In the genomic region with DNA sequence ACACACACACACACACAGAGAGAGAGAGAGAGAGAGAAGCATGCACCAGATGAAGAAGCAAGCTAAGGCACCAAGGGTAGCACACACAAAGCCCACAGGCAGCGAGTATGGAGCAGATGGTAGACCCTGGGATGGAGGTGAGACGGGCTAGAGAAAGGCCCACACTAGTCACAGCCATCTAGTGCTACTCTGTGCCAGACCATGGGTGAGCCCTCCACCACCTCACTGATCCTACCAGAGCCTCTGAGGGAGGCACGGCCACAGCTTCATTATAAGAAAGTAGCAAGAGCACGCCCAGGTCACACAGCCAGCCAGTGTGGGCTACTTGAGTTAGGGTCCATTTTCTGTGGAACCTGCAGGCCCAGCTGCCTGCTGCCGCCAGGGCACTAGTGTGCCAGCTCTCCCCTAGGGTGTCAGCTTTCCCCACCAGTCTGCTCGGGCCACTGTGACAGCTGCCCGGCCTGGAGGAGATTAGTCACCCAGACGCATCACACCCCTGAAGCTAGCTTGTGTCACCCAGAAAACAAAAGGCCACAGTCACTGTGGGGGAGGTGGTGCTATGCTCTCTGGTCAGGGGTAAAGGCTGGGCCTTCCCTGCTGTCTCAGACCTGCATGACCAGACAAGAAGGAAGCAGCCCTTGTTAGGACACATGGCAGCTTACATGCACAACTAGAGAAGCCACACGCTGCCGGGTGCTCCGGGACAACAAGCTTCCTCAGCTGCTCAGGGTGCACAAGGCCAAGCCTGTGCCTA, we compare ENCODE assay signal across 9 mouse cellular contexts. TPM values are rescaled to one million over a fixed set of nuclear protein-coding genes. Genes with fewer than 3 reads are reported as not detected.
DNase-seq lines count a peak whose midpoint lies in the region; ATAC-seq and TF ChIP-seq lines count a peak whose summit lies in the region.
"Had no signal": no experiment of that assay in that cellular context is flagged by ENCODE, and none has a peak within 500 bp of the region (broad histone marks: within the 10 kb centered on the region; RNA-seq: fewer than 3 reads in every experiment).

No protein-coding gene starts in this region.

- no peak overlapping the region for H3K4me2 ChIP-seq in embryonic facial prominence, embryonic 15.5 days (replicated peaks)
- H3K4me2 ChIP-seq in lung, embryonic 14.5 days, result peak overlapping the region; percentile 25; the same call in 1 of the 2 replicates

- peak; percentile 24; the same call in 1 of the 2 replicates for ATAC-seq in frontal cortex, adult (ENCODE audit: low TSS enrichment)
- ATAC-seq in G1E (ENCODE audit: extremely low read depth, insufficient number of reproducible peaks, low FRiP score, poor library complexity, severe bottlenecking), result peak; percentile 25
- peak; percentile 27; the same call in 1 of the 2 replicates for ATAC-seq in embryonic facial prominence, embryonic 15.5 days (ENCODE audit: insufficient number of reproducible peaks, low FRiP score, low TSS enrichment, low read depth)
- ATAC-seq in lung, embryonic 14.5 days (ENCODE audit: insufficient read depth), result no peak

- H3K36me3 ChIP-seq in G1E (replicated peaks), result peaks cover 79% of the 10 kb centered on the region
- no peaks in the 10 kb centered on the region; the same call in 1 of the 2 replicates for H3K36me3 ChIP-seq in embryonic facial prominence, embryonic 15.5 days
- H3K36me3 ChIP-seq in lung, embryonic 14.5 days (ENCODE audit: insufficient read depth), result peaks cover 10% of the 10 kb centered on the region

- WGBS in embryonic facial prominence, embryonic 15.5 days, result 48% methylated on average over 11 of the region's 11 CpGs
- WGBS in lung, embryonic 14.5 days, result 60% methylated on average over 11 of the region's 11 CpGs

- H3K4me1 ChIP-seq in G1E (ENCODE audit: insufficient read depth, low read depth, low read length), result peaks cover 90% of the 10 kb centered on the region
- peaks cover 67% of the 10 kb centered on the region for H3K4me1 ChIP-seq in embryonic facial prominence, embryonic 15.5 days
- peaks cover 20% of the 10 kb centered on the region for H3K4me1 ChIP-seq in lung, embryonic 14.5 days (ENCODE audit: insufficient read depth)

- H3K27ac ChIP-seq in embryonic facial prominence, embryonic 15.5 days (replicated peaks), result peak overlapping the region; percentile 68
- peak overlapping the region; percentile 59 for H3K27ac ChIP-seq in lung, embryonic 14.5 days (ENCODE audit: low read depth)

- peak overlapping the region; percentile 77 for H3K4me3 ChIP-seq in G1E (ENCODE audit: low read depth, low read length)
- H3K4me3 ChIP-seq in embryonic facial prominence, embryonic 15.5 days (replicated peaks), result no peak overlapping the region
- H3K4me3 ChIP-seq in lung, embryonic 14.5 days (ENCODE audit: low read depth, low read length), result no peak overlapping the region

- no peak for DNase-seq in frontal cortex, adult 2 months (ENCODE audit: extremely low spot score in 1 of 2, low spot score in 1 of 2)
- DNase-seq in G1E (ENCODE audit: low spot score), result no peak
- DNase-seq in heart, postnatal 4 days, result peak; percentile 51
- DNase-seq in lung, embryonic 14.5 days, result no peak
- DNase-seq in skeletal muscle tissue, adult 2 months (ENCODE audit: low read depth, low spot score), result peak; percentile 80
- DNase-seq in frontal cortex, postnatal 36 days (ENCODE audit: low spot score in 2 of 2), result no peak

- no peak overlapping the region for H3K9ac ChIP-seq in embryonic facial prominence, embryonic 15.5 days
- H3K9ac ChIP-seq in lung, embryonic 14.5 days, result no peak overlapping the region; the same call in 1 of the 2 replicates

- no peaks in the 10 kb centered on the region for H3K9me3 ChIP-seq in G1E (replicated peaks)
- no peaks in the 10 kb centered on the region for H3K9me3 ChIP-seq in embryonic facial prominence, embryonic 15.5 days (replicated peaks)
- no peaks in the 10 kb centered on the region for H3K9me3 ChIP-seq in lung, embryonic 14.5 days (ENCODE audit: low read depth, low read length)

- no peaks in the 10 kb centered on the region for H3K27me3 ChIP-seq in G1E (ENCODE audit: insufficient read depth, low read length)
- no peaks in the 10 kb centered on the region for H3K27me3 ChIP-seq in embryonic facial prominence, embryonic 15.5 days
- no peaks in the 10 kb centered on the region for H3K27me3 ChIP-seq in lung, embryonic 14.5 days (ENCODE audit: insufficient read depth, low read length)

- TF ChIP-seq CTCF in G1E (IDR thresholded peaks at IDR 0.05; ENCODE audit: low read depth, low read length), result no peak
- no peak for TF ChIP-seq CTCF in lung, embryonic 14.5 days (IDR thresholded peaks at IDR 0.05; ENCODE audit: low read depth)

RNA-seq across cellular contexts. Expression of a gene that starts 2.1 kb away (rescaled TPM):
- polyA plus RNA-seq in frontal cortex, adult 2 months (2012; rRNA removed), result 0.04 and 0.12 TPM in 2 replicates
- not detected in 2 replicates for total RNA-seq in G1E (2014; fragmentation: Nextera tagmentation)
- 1.6 and 1.8 TPM in 2 replicates for total RNA-seq in G1E (2017)
- polyA plus RNA-seq in G1E (2012), result 0.07 and 0.10 TPM in 2 replicates
- 0.67 and 0.79 TPM in 2 replicates for polyA plus RNA-seq in embryonic facial prominence, embryonic 15.5 days (2015; fragmentation: Nextera tagmentation; extraction: Ambion mirVana)
- not detected for total RNA-seq in heart, postnatal 4 days (2021)
- polyA plus RNA-seq in lung, embryonic 14.5 days (2014; fragmentation: Nextera tagmentation; extraction: Ambion mirVana), result 0.34 and 1.1 TPM in 2 replicates
- total RNA-seq: left cerebral cortex, postnatal 25 days had no signal

RNA-seq across cellular contexts. Expression of a gene that starts 15.5 kb away (rescaled TPM):
- 53.6 and 61.5 TPM in 2 replicates for polyA plus RNA-seq in frontal cortex, adult 2 months (2012; rRNA removed)
- total RNA-seq in G1E (2014; fragmentation: Nextera tagmentation) (4.5 and 4.9 TPM in 2 replicates), G1E (2017) (0.76 and 0.81 TPM in 2 replicates)
- polyA plus RNA-seq in G1E (2012), result 5.5 and 5.8 TPM in 2 replicates
- 879 and 898 TPM in 2 replicates for polyA plus RNA-seq in embryonic facial prominence, embryonic 15.5 days (2015; fragmentation: Nextera tagmentation; extraction: Ambion mirVana)
- total RNA-seq in heart, postnatal 4 days (2021), result 100 to 1,000 TPM; 102 to 110 TPM
- polyA plus RNA-seq in lung, embryonic 14.5 days (2014; fragmentation: Nextera tagmentation; extraction: Ambion mirVana), result 1,044 and 1,097 TPM in 2 replicates

RNA-seq across cellular contexts. Expression of a gene that starts 20.5 kb away (rescaled TPM):
- 36.1 and 39.2 TPM in 2 replicates for polyA plus RNA-seq in frontal cortex, adult 2 months (2012; rRNA removed)
- total RNA-seq in G1E (2014; fragmentation: Nextera tagmentation) (0.60 TPM in 1 of 2 replicates, not detected in the other), G1E (2017) (0.11 and 0.23 TPM in 2 replicates)
- polyA plus RNA-seq in G1E (2012), result 0.04 TPM in 1 of 2 replicates, not detected in the other
- polyA plus RNA-seq in embryonic facial prominence, embryonic 15.5 days (2015; fragmentation: Nextera tagmentation; extraction: Ambion mirVana), result 0.25 and 0.49 TPM in 2 replicates
- total RNA-seq in heart, postnatal 4 days (2021), result not detected
- polyA plus RNA-seq in lung, embryonic 14.5 days (2014; fragmentation: Nextera tagmentation; extraction: Ambion mirVana), result 0.22 and 0.33 TPM in 2 replicates

RNA-seq across cellular contexts. Expression of a gene that starts 28.1 kb away (rescaled TPM):
- polyA plus RNA-seq in frontal cortex, adult 2 months (2012; rRNA removed), result 590 and 632 TPM in 2 replicates
- total RNA-seq in G1E (2014; fragmentation: Nextera tagmentation) (290 and 308 TPM in 2 replicates), G1E (2017) (115 and 146 TPM in 2 replicates)
- 403 and 416 TPM in 2 replicates for polyA plus RNA-seq in G1E (2012)
- 36.3 and 39.9 TPM in 2 replicates for polyA plus RNA-seq in embryonic facial prominence, embryonic 15.5 days (2015; fragmentation: Nextera tagmentation; extraction: Ambion mirVana)
- 10 to 100 TPM; 76.6 to 80.9 TPM for total RNA-seq in heart, postnatal 4 days (2021)
- 59.2 and 63.9 TPM in 2 replicates for polyA plus RNA-seq in lung, embryonic 14.5 days (2014; fragmentation: Nextera tagmentation; extraction: Ambion mirVana)

Comparison
In these comparisons a context has a peak if more than half of its experiments do, and no peak if none do; other contexts are left out.
1. DNase-seq: peak in heart, postnatal 4 days (single experiment) and skeletal muscle tissue, adult 2 months (single experiment); none in frontal cortex, adult 2 months (0 of 2), G1E (single experiment), lung, embryonic 14.5 days (single experiment) and frontal cortex, postnatal 36 days (0 of 2).
2. RNA of a gene that starts 15.5 kb away (polyA plus RNA-seq): 1,044 to 1,097 TPM in lung, embryonic 14.5 days and 879 to 898 TPM in embryonic facial prominence, embryonic 15.5 days; 53.6 to 61.5 TPM in frontal cortex, adult 2 months and 5.5 to 5.8 TPM in G1E; every median in the first group is over 10 times any median in the second.
3. RNA of a gene that starts 20.5 kb away (polyA plus RNA-seq): 36.1 to 39.2 TPM in frontal cortex, adult 2 months; 0.22 to 0.33 TPM in lung, embryonic 14.5 days, 0.25 to 0.49 TPM in embryonic facial prominence, embryonic 15.5 days and 0.04 TPM in G1E; every median in the first group is over 10 times any median in the second.